22 mouse cellular contexts compared by ENCODE assay signal in genomic region chr1:188390080-188390479, GRCm38 (mm10).
DNase-seq lines count a peak whose midpoint lies in the region; ATAC-seq lines count a peak whose summit lies in the region.
"Had no signal": no experiment of that assay in that cellular context is flagged by ENCODE, and none has a peak within 500 bp of the region (broad histone marks: within the 10 kb centered on the region; RNA-seq: fewer than 3 reads in every experiment).

No protein-coding gene starts in this region.

- H3K27me3 ChIP-seq in megakaryocyte, embryonic 14.5 days (replicated peaks), result no peaks in the 10 kb centered on the region
- H3K27me3 ChIP-seq in limb, embryonic 12.5 days, result peaks cover 2% of the 10 kb centered on the region
- H3K27me3 ChIP-seq: CH12.LX; embryonic facial prominence, embryonic 15.5 days; midbrain, embryonic 15.5 days had no signal

- peaks cover 12% of the 10 kb centered on the region for H3K36me3 ChIP-seq in megakaryocyte, embryonic 14.5 days (replicated peaks; ENCODE audit: low read length)
- no peaks in the 10 kb centered on the region for H3K36me3 ChIP-seq in limb, embryonic 12.5 days
- H3K36me3 ChIP-seq: embryonic facial prominence, embryonic 15.5 days; forebrain, embryonic 10.5 days; midbrain, embryonic 15.5 days had no signal

- H3K4me1 ChIP-seq in megakaryocyte, embryonic 14.5 days, result peaks cover 85% of the 10 kb centered on the region
- no peaks in the 10 kb centered on the region for H3K4me1 ChIP-seq in limb, embryonic 12.5 days (replicated peaks)
- H3K4me1 ChIP-seq: embryonic facial prominence, embryonic 15.5 days; midbrain, embryonic 15.5 days had no signal

- WGBS in limb, embryonic 12.5 days, result 61% methylated on average over 6 of the region's 6 CpGs

- no peak overlapping the region for H3K4me2 ChIP-seq in limb, embryonic 12.5 days
- H3K4me2 ChIP-seq: embryonic facial prominence, embryonic 15.5 days; midbrain, embryonic 15.5 days had no signal

- H3K9ac ChIP-seq in limb, embryonic 12.5 days (replicated peaks), result no peak overlapping the region
- H3K9ac ChIP-seq: embryonic facial prominence, embryonic 15.5 days; forebrain, postnatal 0 days; liver, postnatal 0 days; midbrain, embryonic 15.5 days had no signal

- no peak overlapping the region for H3K27ac ChIP-seq in limb, embryonic 12.5 days
- H3K27ac ChIP-seq: embryonic facial prominence, embryonic 15.5 days; forebrain, embryonic 10.5 days; midbrain, embryonic 15.5 days had no signal

- H3K9me3 ChIP-seq in megakaryocyte, embryonic 14.5 days, result no peaks in the 10 kb centered on the region
- no peaks in the 10 kb centered on the region for H3K9me3 ChIP-seq in limb, embryonic 12.5 days
- H3K9me3 ChIP-seq: embryonic facial prominence, embryonic 15.5 days; forebrain, embryonic 10.5 days; midbrain, embryonic 15.5 days had no signal

- no peak for ATAC-seq in megakaryocyte, adult 5-6 weeks (ENCODE audit: poor library complexity, severe bottlenecking)
- peak; percentile 42; the same call in 1 of the 2 replicates for ATAC-seq in limb, embryonic 12.5 days (ENCODE audit: insufficient number of reproducible peaks, insufficient read depth, low FRiP score, low TSS enrichment, low read depth)
- ATAC-seq in erythroid progenitor cell, adult 5-6 weeks (replicated peaks; ENCODE audit: low FRiP score, poor library complexity, severe bottlenecking), result no peak
- ATAC-seq: forebrain, postnatal 0 days; hindbrain, embryonic 16.5 days; intestine, embryonic 16.5 days; liver, postnatal 0 days; midbrain, embryonic 15.5 days had no signal

- peak; percentile 9 for DNase-seq in gastrocnemius, postnatal 14 days
- no peak for DNase-seq in gastrocnemius, postnatal 25 days
- no peak for DNase-seq in urinary bladder, adult 2 months (ENCODE audit: low spot score)
- DNase-seq: adrenal gland, postnatal 36 days; cerebellum, adult 2 months; cerebellum, postnatal 36 days; forebrain, postnatal 0 days; kidney, postnatal 4 days; layer of hippocampus, adult 9-11 months; liver, postnatal 0 days; lung, postnatal 10 days; retina, postnatal 1 day had no signal

- peak overlapping the region; percentile 40 for H3K4me3 ChIP-seq in megakaryocyte, embryonic 14.5 days (replicated peaks)
- H3K4me3 ChIP-seq in limb, embryonic 12.5 days (replicated peaks), result no peak overlapping the region
- H3K4me3 ChIP-seq: embryonic facial prominence, embryonic 15.5 days; forebrain, embryonic 10.5 days; midbrain, embryonic 15.5 days had no signal

- intact Hi-C loops in gastrocnemius, postnatal 14 days (cut with DNase I; ENCODE audit: low total_unique reads), result no loop called here
